Mouse (Mus musculus) mammary gland, adult 2 months (tissue): ENCODE measurements around the gene Sohlh1. TPM values are rescaled to one million over a fixed set of nuclear protein-coding genes. Genes with fewer than 3 reads are reported as not detected.

Experiments used
- polyA plus RNA-seq: library from polyadenylated mRNA; depleted of rRNA; stranded (reverse); fragments of >200 nt; gene quantifications from 2 replicates; pipeline ENCODE4 v1.2.3, GENCODE M21; 2012; ENCODE audit warnings: low replicate concordance; rRNA removed

Sohlh1 gene
- not detected in 2 replicates for polyA plus RNA-seq

DNA sequence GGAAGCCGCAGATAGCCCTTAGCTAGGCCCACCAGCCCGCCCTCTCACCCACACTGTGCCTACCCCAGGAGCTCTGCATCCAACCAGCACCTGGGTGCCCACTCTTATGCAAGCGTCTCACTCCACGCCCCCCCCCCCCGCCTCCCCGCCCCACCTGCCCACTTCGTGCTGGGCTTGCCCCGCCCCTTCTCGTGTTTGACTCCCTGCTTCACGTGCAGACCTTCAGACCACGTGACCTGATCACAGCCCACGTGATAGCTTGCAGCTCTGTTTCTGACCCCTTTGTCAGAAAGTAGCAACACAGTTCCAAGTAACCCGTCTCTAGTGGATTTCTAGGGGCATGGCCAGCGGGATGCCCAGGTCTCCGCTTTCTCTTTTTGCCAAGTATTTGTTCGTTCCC lies at the start of gene Sohlh1:
Sohlh1 (minus strand) TSS at position 23 of the 400 bp plus-strand sequence.

DNA sequence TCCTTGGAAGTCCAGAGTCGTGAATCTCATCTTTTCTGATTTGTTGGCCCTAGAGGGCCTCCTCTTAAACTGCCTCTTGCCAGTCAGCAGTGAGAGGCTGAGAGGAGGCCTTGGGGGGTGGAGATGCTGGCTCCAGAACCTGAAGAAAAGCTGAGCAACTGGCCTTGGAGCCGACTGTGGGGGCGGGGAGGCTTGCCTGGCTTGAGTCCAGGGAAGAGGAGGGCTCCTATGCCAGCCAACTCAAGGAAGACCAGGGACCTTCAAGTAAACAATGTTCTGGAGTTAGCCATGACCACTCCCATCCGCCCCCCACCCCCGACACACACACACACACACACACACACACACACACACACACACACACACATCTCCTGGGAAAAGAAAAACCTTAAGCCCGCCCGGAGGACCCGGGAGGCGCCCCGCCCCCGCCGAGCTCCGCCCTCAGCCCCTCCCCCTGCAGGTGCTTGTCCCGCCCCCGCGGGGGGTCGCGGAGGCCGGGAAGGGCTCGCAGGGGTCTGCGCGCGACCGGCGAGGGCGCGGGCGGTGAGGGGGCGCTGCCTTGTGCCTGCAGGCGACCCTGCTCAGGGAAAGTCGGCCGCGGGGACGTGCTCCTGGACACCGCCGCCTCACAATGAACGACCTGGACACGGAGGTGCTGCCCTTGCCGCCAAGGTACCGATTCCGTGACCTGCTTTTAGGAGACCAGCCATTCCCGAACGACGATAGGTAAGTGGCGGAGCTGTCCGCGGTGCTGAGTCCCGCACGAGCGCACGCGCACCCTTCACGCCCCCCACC lies 16.5 kb upstream of the Sohlh1 start, which contains the start of gene Kcnt1:
Kcnt1 (plus strand) TSS at position 398 of the 795 bp plus-strand sequence.

DNA sequence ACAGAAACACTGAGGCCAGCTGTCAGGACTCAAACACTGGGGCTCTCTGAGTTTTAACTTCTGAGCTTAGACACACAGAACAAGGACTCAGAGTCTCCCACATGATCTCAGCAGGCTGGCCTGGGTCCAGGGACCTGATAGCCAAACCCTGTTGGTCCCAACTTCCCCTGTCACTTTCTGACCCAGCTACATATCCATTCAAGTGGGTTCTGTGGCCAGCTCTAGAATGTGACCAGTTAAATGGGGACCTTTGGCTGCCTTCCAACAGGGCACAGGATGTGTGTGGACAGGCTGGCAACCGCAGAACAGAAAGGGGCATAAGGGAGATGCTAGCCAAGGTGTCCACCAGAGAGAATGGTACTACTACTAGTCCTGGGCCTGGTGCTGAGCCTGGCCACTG lies 24.2 kb downstream of the Sohlh1 start, which contains the start of gene Lcn9:
Lcn9 (plus strand) TSS at position 348 of the 400 bp plus-strand sequence.

DNA sequence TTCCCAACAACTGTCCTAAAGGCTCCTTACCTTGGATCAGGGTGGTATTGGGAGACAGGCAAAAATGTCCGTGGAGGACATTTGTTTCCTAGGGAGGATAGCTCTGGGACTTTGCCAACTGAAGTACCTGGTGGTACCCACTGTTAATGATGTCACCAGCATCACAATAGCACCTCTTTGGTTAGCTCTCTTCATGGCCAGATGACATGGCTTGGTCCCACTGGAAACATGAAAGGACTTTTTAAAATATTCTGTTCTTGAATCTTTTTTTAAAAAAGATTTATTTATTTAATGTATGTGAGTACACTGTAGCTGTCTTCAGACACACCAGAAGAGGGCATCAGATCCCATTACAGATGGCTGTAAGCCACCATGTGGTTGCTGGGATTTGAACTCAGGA lies 31.3 kb downstream of the Sohlh1 start, which contains the start of gene Glt6d1:
Glt6d1 (minus strand) TSS at position 101 of the 400 bp plus-strand sequence.

Other genes starting within 250 kb of the Sohlh1 start
- gene Rabl6, start 238.7 kb downstream of the Sohlh1 start, polyA plus RNA-seq: 69.2 and 71.3 TPM in 2 replicates
- not detected in 2 replicates for gene Ccdc183, start 229.6 kb downstream of the Sohlh1 start, polyA plus RNA-seq
- gene Tmem141, start 225.2 kb downstream of the Sohlh1 start, polyA plus RNA-seq: 20.4 and 44.3 TPM in 2 replicates
- 17.3 and 33.5 TPM in 2 replicates for gene Fcna, start 219.2 kb downstream of the Sohlh1 start, polyA plus RNA-seq
- not detected in 2 replicates for gene Lcn8, start 194.1 kb downstream of the Sohlh1 start, polyA plus RNA-seq
- not detected in 2 replicates for gene Lcn5, start 189.3 kb downstream of the Sohlh1 start, polyA plus RNA-seq
- not detected in 2 replicates for gene Lcn6, start 170.5 kb downstream of the Sohlh1 start, polyA plus RNA-seq
- gene Lcn10, start 164.5 kb downstream of the Sohlh1 start, polyA plus RNA-seq: not detected in 2 replicates
- not detected in 2 replicates for gene Obp2a, start 147.2 kb downstream of the Sohlh1 start, polyA plus RNA-seq
- gene Bmyc, start 140.5 kb downstream of the Sohlh1 start, polyA plus RNA-seq: 39.9 and 133 TPM in 2 replicates
- gene Obp2b, start 110.2 kb downstream of the Sohlh1 start, polyA plus RNA-seq: not detected in 2 replicates
- not detected in 2 replicates for gene Lcn3, start 81.7 kb downstream of the Sohlh1 start, polyA plus RNA-seq
- not detected in 2 replicates for gene Lcn11, start 70.2 kb downstream of the Sohlh1 start, polyA plus RNA-seq
- not detected in 2 replicates for gene Gm13539, start 65.0 kb downstream of the Sohlh1 start, polyA plus RNA-seq
- not detected in 2 replicates for gene Glt6d1, start 31.4 kb downstream of the Sohlh1 start, polyA plus RNA-seq
- not detected in 2 replicates for gene Lcn9, start 24.1 kb downstream of the Sohlh1 start, polyA plus RNA-seq
- 0.48 and 0.57 TPM in 2 replicates for gene Kcnt1, start 16.5 kb upstream of the Sohlh1 start, polyA plus RNA-seq
- 5.8 and 9.7 TPM in 2 replicates for gene Camsap1, start 136.0 kb upstream of the Sohlh1 start, polyA plus RNA-seq
- 41.7 and 118 TPM in 2 replicates for gene Ubac1, start 174.5 kb upstream of the Sohlh1 start, polyA plus RNA-seq